Mouse (Mus musculus): ENCODE measurements at regions not wholly inside any gene's neighbourhood (a gene's known extent, or its start where the extent isn't known, plus 50 kb on each side); places are given as distances from the start of the nearest gene placed in this dataset.

- TF ChIP-seq CTCF (conservative IDR thresholded peaks at IDR 0.05; ENCODE audit: low read length) (no peak), NANOG (IDR thresholded peaks at IDR 0.05; ENCODE audit: borderline replicate concordance, low read length) (no peak)
Observed at GRCm38 (mm10) chr6:84381571-84381970, 212.1 kb downstream of the Cyp26b1 start.

Measured in E14TG2a.4 (cell line).